Mouse (Mus musculus): ENCODE data around the gene Dennd1b. TPM values are rescaled to one million over a fixed set of nuclear protein-coding genes. Genes with fewer than 3 reads are reported as not detected.

Dennd1b gene
- polyA plus RNA-seq, 1 experiment from 2014 or later: 9.2 TPM

DNA sequence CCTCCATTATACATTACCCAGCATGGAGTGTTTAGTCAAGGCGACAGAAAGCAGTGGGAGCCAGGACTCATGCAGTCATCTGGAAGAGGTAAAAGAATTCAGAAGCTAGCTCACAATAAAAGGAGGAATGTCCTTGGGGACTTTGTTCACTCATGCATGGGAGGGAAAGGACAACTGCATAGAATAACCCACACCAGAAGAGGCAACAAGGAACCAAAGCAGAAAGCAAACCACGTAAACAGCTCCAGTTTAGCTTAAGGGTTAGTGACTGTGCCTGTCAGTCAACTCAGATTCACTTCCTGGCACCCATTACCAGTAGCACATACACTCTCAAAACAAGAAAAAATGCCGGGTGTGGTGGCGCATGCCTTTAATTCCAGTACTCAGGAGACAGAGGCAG, 6.1 kb upstream of the Dennd1b start:
- Histone ChIP-seq H3K4me1 (ENCODE audit: control insufficient read depth, insufficient read depth, low read length) (no peaks in the 10 kb centered on the region), H3K4me2 (ENCODE audit: low read length) (no peak overlapping the region), H3K9ac (ENCODE audit: low read depth, low read length) (no peak overlapping the region), H3K4me3 (ENCODE audit: low read depth, low read length) (no peak overlapping the region), H3K27ac (ENCODE audit: low read length) (no peak overlapping the region), H3K36me3 (ENCODE audit: control insufficient read depth, insufficient read depth, low read length) (no peaks in the 10 kb centered on the region), H3K27me3 (ENCODE audit: control insufficient read depth, insufficient read depth, low read depth, low read length) (no peaks in the 10 kb centered on the region), H3K9me3 (replicated peaks; ENCODE audit: control insufficient read depth, low read length, poor library complexity, severe bottlenecking) (no peaks in the 10 kb centered on the region)
- no peak for ATAC-seq
- WGBS: 49% methylated on average over 4 of the region's 4 CpGs

DNA sequence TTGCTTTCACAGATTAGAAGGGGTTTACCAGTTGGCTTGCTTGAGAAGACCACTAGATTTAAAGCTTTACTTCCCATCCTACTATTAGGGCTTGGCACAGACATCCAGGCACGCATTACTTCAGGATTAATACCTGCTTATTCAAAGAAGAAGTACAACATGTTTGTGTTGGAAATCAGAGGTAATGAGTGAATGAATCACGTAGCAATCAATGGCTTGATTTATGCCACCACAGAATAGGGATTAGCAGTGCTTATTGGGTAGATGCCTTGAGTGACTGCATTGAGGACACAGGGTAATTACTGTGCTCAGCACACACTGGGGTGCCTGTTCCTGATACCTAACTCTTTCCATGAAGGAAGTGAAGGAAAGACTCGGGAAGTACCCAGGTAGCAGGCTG, 4.4 kb upstream of the Dennd1b start:
- 75% methylated on average over 3 of the region's 3 CpGs for WGBS
- Histone ChIP-seq H3K4me1 (ENCODE audit: control insufficient read depth, insufficient read depth, low read length) (0 out of 2 replicates have a peak, but pooled peaks cover 4% of the 10 kb centered on the region), H3K4me2 (ENCODE audit: low read length) (no peak overlapping the region), H3K9ac (ENCODE audit: low read depth, low read length) (no peak overlapping the region), H3K27ac (ENCODE audit: low read length) (no peak overlapping the region), H3K36me3 (ENCODE audit: control insufficient read depth, insufficient read depth, low read length) (no peaks in the 10 kb centered on the region), H3K9me3 (replicated peaks; ENCODE audit: control insufficient read depth, low read length, poor library complexity, severe bottlenecking) (no peaks in the 10 kb centered on the region), H3K4me3 (ENCODE audit: low read depth, low read length) (no peak overlapping the region), H3K27me3 (ENCODE audit: control insufficient read depth, insufficient read depth, low read depth, low read length) (no peaks in the 10 kb centered on the region)
- no peak for ATAC-seq

DNA sequence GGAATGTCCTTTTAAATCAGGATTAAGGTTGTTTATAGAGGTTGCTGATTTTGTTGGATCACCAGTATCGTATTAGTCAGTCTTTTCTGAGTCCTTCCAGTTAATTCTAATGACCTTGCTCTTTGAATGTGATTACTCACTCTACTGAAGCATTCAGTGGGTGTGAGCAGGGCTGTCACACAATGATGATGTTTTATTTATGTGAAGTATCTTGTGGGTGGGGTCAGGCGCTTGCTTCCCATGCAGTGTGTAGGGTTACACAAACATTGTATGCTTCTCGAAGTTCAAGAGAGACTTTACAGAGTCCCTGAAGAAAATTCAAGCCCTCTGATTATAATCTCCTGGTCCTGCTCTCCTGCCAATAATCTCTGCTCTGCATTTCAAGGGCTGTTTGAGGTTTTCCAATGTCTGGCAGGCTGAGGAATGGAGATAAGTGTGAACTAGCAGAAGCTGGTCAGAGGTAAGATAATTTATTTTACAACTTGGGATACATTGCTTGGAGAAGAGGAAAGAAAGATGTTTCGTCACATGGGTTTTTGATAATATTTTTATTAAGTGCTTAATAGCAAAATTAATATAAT, 3.2 kb upstream of the Dennd1b start:
- H3K27me3 ChIP-seq (ENCODE audit: control insufficient read depth, insufficient read depth, low read depth, low read length): no peaks in the 10 kb centered on the region
- no peak overlapping the region for H3K9ac ChIP-seq (ENCODE audit: low read depth, low read length)
- no peak overlapping the region for H3K27ac ChIP-seq (ENCODE audit: low read length)
- H3K36me3 ChIP-seq (ENCODE audit: control insufficient read depth, insufficient read depth, low read length): no peaks in the 10 kb centered on the region
- H3K9me3 ChIP-seq (replicated peaks; ENCODE audit: control insufficient read depth, low read length, poor library complexity, severe bottlenecking): no peaks in the 10 kb centered on the region
- WGBS: 65% methylated on average over 4 of the region's 4 CpGs
- no peak for ATAC-seq
- peaks cover 7% of the 10 kb centered on the region; the same call in 1 of the 2 replicates for H3K4me1 ChIP-seq (ENCODE audit: control insufficient read depth, insufficient read depth, low read length)
- no peak overlapping the region for H3K4me2 ChIP-seq (ENCODE audit: low read length)
- no peak overlapping the region for H3K4me3 ChIP-seq (ENCODE audit: low read depth, low read length)

DNA sequence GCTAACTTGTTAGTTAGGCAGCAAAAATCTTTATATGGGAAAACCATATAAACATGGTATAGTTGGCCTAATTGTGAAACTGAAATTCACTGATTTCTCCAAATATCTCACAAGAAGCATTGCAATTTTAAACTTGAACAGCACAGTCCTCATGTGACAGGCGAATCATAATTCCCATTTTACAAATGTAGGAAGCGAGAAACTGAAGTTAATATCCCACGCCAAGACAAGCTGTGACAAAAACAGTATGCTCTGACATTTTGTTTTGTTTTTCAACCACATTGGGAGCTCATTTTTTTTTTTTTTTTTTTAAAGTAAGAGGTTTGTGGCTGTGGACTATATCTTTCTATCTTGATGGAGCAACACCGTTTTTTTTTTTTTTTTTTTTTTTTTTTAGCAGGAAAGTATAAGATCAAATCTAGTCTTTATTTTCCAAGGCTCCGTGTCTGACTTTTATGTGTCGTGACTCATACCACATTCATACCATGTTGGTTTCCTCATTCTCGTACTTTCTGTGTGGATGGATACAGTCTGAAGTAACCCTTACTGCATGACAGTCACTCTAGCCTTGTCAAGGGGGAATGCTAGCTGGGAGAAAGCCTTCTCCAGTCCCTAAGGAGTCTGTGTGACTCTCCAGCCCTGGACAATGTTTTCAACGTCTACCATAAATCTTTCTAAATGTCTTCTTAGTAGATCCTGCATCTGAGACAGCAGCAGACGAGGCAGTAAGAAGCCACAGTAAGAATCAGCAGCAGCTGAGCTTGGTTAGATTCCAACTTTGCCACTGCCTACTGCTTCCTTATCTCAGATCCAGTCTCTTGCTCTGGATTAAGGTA, 751 bp upstream of the Dennd1b start:
- Histone ChIP-seq H3K4me3 (ENCODE audit: low read depth, low read length) (peak overlapping the region; percentile 89), H3K27ac (ENCODE audit: low read length) (peak overlapping the region; percentile 93), H3K4me2 (ENCODE audit: low read length) (peak overlapping the region; percentile 58), H3K9ac (ENCODE audit: low read depth, low read length) (peak overlapping the region; percentile 95), H3K9me3 (replicated peaks; ENCODE audit: control insufficient read depth, low read length, poor library complexity, severe bottlenecking) (no peaks in the 10 kb centered on the region), H3K27me3 (ENCODE audit: control insufficient read depth, insufficient read depth, low read depth, low read length) (no peaks in the 10 kb centered on the region), H3K36me3 (ENCODE audit: control insufficient read depth, insufficient read depth, low read length) (no peaks in the 10 kb centered on the region), H3K4me1 (ENCODE audit: control insufficient read depth, insufficient read depth, low read length) (peaks cover 9% of the 10 kb centered on the region)
- no peak for ATAC-seq
- 55% methylated on average over 9 of the region's 9 CpGs for WGBS

DNA sequence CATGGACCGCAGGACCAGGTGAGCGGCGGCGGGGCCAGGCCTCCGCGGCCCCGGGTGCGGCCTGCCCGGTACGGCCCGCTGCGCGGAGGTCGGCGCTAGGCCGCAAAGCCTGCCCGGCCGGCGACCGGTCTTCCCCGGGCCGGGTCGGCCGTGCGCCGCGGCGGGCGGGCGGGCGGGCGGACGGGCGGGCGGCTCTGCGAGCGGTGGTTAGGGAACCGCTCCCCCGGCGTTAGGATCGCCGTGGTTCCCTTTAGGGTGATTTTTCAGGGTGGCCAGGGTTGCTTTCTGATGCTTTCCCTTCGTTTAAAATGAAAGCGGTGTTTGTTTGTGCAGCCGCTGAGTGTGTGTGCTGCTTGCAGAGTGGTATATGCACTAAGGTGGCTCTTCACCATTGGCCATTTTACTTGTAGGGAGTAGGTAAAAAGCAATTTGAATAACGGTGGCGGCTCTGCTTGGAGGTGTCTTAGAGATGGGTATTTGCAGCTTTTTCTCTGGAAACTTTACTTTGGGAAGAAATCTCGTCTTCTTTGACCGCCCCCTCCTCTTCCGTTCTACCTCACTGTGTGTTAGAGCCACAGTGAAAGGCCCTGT, 728 bp downstream of the Dennd1b start:
- peak; percentile 78 for ATAC-seq
- WGBS: under 1% methylated on average over 38 of the region's 50 CpGs
- Histone ChIP-seq H3K4me1 (ENCODE audit: control insufficient read depth, insufficient read depth, low read length) (peaks cover 9% of the 10 kb centered on the region), H3K9ac (ENCODE audit: low read depth, low read length) (peak overlapping the region; percentile 95), H3K27ac (ENCODE audit: low read length) (peak overlapping the region; percentile 93), H3K4me3 (ENCODE audit: low read depth, low read length) (peak overlapping the region; percentile 89), H3K36me3 (ENCODE audit: control insufficient read depth, insufficient read depth, low read length) (no peaks in the 10 kb centered on the region), H3K9me3 (replicated peaks; ENCODE audit: control insufficient read depth, low read length, poor library complexity, severe bottlenecking) (no peaks in the 10 kb centered on the region), H3K27me3 (ENCODE audit: control insufficient read depth, insufficient read depth, low read depth, low read length) (no peaks in the 10 kb centered on the region), H3K4me2 (ENCODE audit: low read length) (peak overlapping the region; percentile 58)

DNA sequence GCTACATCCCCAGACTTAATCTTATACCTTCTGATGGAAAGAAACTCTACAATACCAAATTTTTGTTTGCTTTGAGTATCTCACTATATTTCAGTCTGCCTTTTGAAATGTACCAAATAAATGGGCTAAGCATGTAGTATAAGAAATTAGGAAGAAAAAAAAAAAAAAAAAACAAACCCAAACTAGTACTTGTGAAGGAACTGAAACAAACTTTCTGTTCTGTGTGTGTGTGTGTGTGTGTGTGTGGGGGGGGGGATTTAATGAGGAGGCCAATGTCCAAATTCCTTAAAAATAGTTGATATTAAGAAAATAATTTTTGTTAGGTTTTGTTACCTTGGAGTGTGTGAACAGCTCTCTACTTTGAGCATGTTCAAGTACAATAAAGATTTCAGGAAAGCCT, 1.8 kb downstream of the Dennd1b start:
- Histone ChIP-seq H3K9ac (ENCODE audit: low read depth, low read length) (no peak overlapping the region), H3K4me2 (ENCODE audit: low read length) (peak overlapping the region; percentile 39; the same call in 1 of the 2 replicates), H3K36me3 (ENCODE audit: control insufficient read depth, insufficient read depth, low read length) (no peaks in the 10 kb centered on the region), H3K27me3 (ENCODE audit: control insufficient read depth, insufficient read depth, low read depth, low read length) (no peaks in the 10 kb centered on the region), H3K4me3 (ENCODE audit: low read depth, low read length) (no peak overlapping the region), H3K9me3 (replicated peaks; ENCODE audit: control insufficient read depth, low read length, poor library complexity, severe bottlenecking) (no peaks in the 10 kb centered on the region), H3K4me1 (ENCODE audit: control insufficient read depth, insufficient read depth, low read length) (peaks cover 9% of the 10 kb centered on the region), H3K27ac (ENCODE audit: low read length) (no peak overlapping the region)
- ATAC-seq: no peak

DNA sequence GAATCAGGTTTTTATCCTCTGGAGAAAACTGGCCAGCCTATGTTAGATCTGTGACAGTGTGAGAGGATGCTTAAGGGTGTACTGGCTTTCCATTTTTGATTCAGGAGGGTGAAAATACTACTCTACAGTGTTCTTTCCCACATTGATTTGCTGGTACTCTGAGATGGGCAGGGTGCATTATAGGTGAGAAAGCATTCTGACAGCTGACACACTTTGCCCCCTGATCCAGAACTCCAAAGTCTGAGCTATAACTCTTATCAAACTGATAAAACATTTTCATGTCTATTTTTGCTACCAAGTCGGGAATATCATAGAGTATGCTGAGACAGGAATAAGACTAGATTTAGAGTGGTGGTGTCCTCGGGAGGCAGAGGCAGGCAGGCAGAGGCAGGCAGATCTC, 2.3 kb downstream of the Dennd1b start:
- Histone ChIP-seq H3K27ac (ENCODE audit: low read length) (no peak overlapping the region), H3K27me3 (ENCODE audit: control insufficient read depth, insufficient read depth, low read depth, low read length) (no peaks in the 10 kb centered on the region), H3K4me2 (ENCODE audit: low read length) (no peak overlapping the region), H3K36me3 (ENCODE audit: control insufficient read depth, insufficient read depth, low read length) (no peaks in the 10 kb centered on the region), H3K9ac (ENCODE audit: low read depth, low read length) (no peak overlapping the region), H3K4me1 (ENCODE audit: control insufficient read depth, insufficient read depth, low read length) (peaks cover 9% of the 10 kb centered on the region), H3K4me3 (ENCODE audit: low read depth, low read length) (no peak overlapping the region), H3K9me3 (replicated peaks; ENCODE audit: control insufficient read depth, low read length, poor library complexity, severe bottlenecking) (no peaks in the 10 kb centered on the region)
- no peak for ATAC-seq
- 92% methylated on average over 2 of the region's 2 CpGs for whole genome bisulfite sequencing

DNA sequence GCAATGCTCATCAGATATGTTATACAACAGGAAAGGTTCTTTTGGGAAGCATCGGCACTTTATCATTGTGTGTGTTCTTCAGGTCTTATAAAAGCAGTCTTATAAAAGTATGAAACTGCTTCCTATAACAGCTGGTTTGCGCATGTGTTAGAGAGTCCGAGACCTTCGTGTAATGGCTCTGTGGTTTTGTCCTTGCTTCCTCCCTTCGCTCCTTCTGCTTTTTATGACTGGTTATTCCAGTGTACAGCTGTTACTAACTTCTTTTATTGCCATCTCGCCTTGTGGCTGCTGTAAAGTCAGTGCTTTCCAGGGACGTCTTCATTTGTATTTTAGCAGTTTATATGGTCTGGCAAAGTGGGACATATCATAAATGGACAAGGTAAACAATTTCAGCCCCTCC, 4.2 kb downstream of the Dennd1b start:
- H3K9me3 ChIP-seq (replicated peaks; ENCODE audit: control insufficient read depth, low read length, poor library complexity, severe bottlenecking): no peaks in the 10 kb centered on the region
- no peak overlapping the region for H3K4me2 ChIP-seq (ENCODE audit: low read length)
- no peak overlapping the region for H3K27ac ChIP-seq (ENCODE audit: low read length)
- peaks cover 9% of the 10 kb centered on the region for H3K4me1 ChIP-seq (ENCODE audit: control insufficient read depth, insufficient read depth, low read length)
- no peak overlapping the region for H3K4me3 ChIP-seq (ENCODE audit: low read depth, low read length)
- no peaks in the 10 kb centered on the region for H3K36me3 ChIP-seq (ENCODE audit: control insufficient read depth, insufficient read depth, low read length)
- WGBS: 95% methylated on average over 7 of the region's 7 CpGs
- no peak for ATAC-seq
- H3K27me3 ChIP-seq (ENCODE audit: control insufficient read depth, insufficient read depth, low read depth, low read length): no peaks in the 10 kb centered on the region
- H3K9ac ChIP-seq (ENCODE audit: low read depth, low read length): no peak overlapping the region

DNA sequence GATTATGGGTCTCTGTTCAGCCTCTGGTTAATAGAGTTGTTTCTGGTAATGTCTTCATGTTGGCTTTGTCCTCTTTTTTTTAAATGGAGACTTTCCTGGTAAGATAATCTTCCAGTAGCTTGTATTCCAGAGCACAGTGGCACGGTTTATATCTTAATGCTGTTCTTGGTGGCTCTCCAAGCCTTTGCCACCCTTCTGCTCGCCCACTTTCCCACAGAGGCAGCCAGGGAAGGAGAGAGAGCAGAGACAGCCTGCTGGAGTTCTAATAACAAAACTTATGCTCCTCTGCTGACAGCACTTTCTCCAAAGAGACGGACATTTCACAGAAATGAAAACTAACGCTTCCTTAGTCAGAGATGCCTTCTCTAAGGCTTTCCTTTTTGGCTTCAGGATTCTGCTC, 6.8 kb downstream of the Dennd1b start:
- Histone ChIP-seq H3K4me3 (ENCODE audit: low read depth, low read length) (no peak overlapping the region), H3K36me3 (ENCODE audit: control insufficient read depth, insufficient read depth, low read length) (no peaks in the 10 kb centered on the region), H3K27me3 (ENCODE audit: control insufficient read depth, insufficient read depth, low read depth, low read length) (no peaks in the 10 kb centered on the region), H3K9ac (ENCODE audit: low read depth, low read length) (no peak overlapping the region), H3K4me2 (ENCODE audit: low read length) (no peak overlapping the region), H3K4me1 (ENCODE audit: control insufficient read depth, insufficient read depth, low read length) (peaks cover 3% of the 10 kb centered on the region; the same call in 1 of the 2 replicates), H3K27ac (ENCODE audit: low read length) (no peak overlapping the region), H3K9me3 (replicated peaks; ENCODE audit: control insufficient read depth, low read length, poor library complexity, severe bottlenecking) (no peaks in the 10 kb centered on the region)
- no peak for ATAC-seq
- WGBS: 74% methylated on average over 4 of the region's 4 CpGs
